Comparison of ENCODE assay signal across 21 mouse cellular contexts in genomic region chr16:31366033-31366432, GRCm38 (mm10). TPM values are rescaled to one million over a fixed set of nuclear protein-coding genes. Genes with fewer than 3 reads are reported as not detected.
DNase-seq lines count a peak whose midpoint lies in the region; ATAC-seq and TF ChIP-seq lines count a peak whose summit lies in the region.
"Had no signal": no experiment of that assay in that cellular context is flagged by ENCODE, and none has a peak within 500 bp of the region (broad histone marks: within the 10 kb centered on the region; RNA-seq: fewer than 3 reads in every experiment).

No protein-coding gene starts in this region.

- H3K4me1 ChIP-seq in cortical plate, adult 2 months (ENCODE audit: control insufficient read depth, insufficient read depth, low read length), result peaks cover 6% of the 10 kb centered on the region
- no peaks in the 10 kb centered on the region for H3K4me1 ChIP-seq in intestine, embryonic 15.5 days (replicated peaks)
- H3K4me1 ChIP-seq: midbrain, embryonic 13.5 days had no signal

- H3K9ac ChIP-seq in intestine, embryonic 15.5 days, result no peak overlapping the region
- H3K9ac ChIP-seq: heart, embryonic 13.5 days; limb, embryonic 12.5 days; liver, embryonic 12.5 days; lung, embryonic 14.5 days; midbrain, embryonic 13.5 days had no signal

- TF ChIP-seq CTCF in cortical plate, adult 2 months (IDR thresholded peaks at IDR 0.05; ENCODE audit: extremely low read depth, insufficient read depth, low read length), result no peak

- no peaks in the 10 kb centered on the region for H3K9me3 ChIP-seq in intestine, embryonic 15.5 days
- H3K9me3 ChIP-seq: heart, embryonic 13.5 days; limb, embryonic 12.5 days; liver, embryonic 12.5 days; midbrain, embryonic 13.5 days had no signal

- TF ChIP-seq POLR2A in cortical plate, adult 2 months (IDR thresholded peaks at IDR 0.05; ENCODE audit: extremely low read depth, insufficient read depth, low read length), result no peak

- DNase-seq in kidney, adult 18-20 months, result peak; percentile 1
- DNase-seq in kidney, postnatal 25 days, result no peak
- DNase-seq in CD4-positive helper T cell, adult 2 months (ENCODE audit: low read depth, low spot score), result peak; percentile 28
- DNase-seq in splenic B cell, adult 2 months (ENCODE audit: low read depth, low spot score), result peak; percentile 30
- no peak for DNase-seq in c-Kit-positive CD71-positive TER-119-positive erythroid progenitor cells, embryonic 14.5 days (ENCODE audit: low spot score)
- DNase-seq: adrenal gland, postnatal 36 days; cerebellum, adult 11 months; cerebellum, postnatal 10 days; gastrocnemius, adult 2 months; heart, postnatal 14 days; kidney, adult 9 months; kidney, postnatal 14 days; lung, embryonic 14.5 days; thymus, postnatal 36 days had no signal

- no peaks in the 10 kb centered on the region for H3K36me3 ChIP-seq in splenic B cell, adult 2 months (ENCODE audit: control insufficient read depth, insufficient read depth, low read length, poor library complexity, severe bottlenecking)
- no peaks in the 10 kb centered on the region for H3K36me3 ChIP-seq in intestine, embryonic 15.5 days
- H3K36me3 ChIP-seq: heart, embryonic 13.5 days; limb, embryonic 12.5 days; liver, embryonic 12.5 days; midbrain, embryonic 13.5 days had no signal

- H3K27me3 ChIP-seq in splenic B cell, adult 2 months (ENCODE audit: control insufficient read depth, insufficient read depth, low read length, poor library complexity, severe bottlenecking), result no peaks in the 10 kb centered on the region
- no peaks in the 10 kb centered on the region for H3K27me3 ChIP-seq in intestine, embryonic 15.5 days (replicated peaks)
- H3K27me3 ChIP-seq: heart, embryonic 13.5 days; limb, embryonic 12.5 days; liver, embryonic 12.5 days; midbrain, embryonic 13.5 days had no signal

- no peak for ATAC-seq in intestine, embryonic 15.5 days
- ATAC-seq: liver, embryonic 12.5 days; midbrain, embryonic 13.5 days had no signal

- 81% methylated on average over 4 of the region's 4 CpGs for WGBS in intestine, embryonic 15.5 days

- no peak overlapping the region for H3K4me3 ChIP-seq in cortical plate, adult 2 months (ENCODE audit: insufficient read depth, low read length)
- no peak overlapping the region for H3K4me3 ChIP-seq in intestine, embryonic 15.5 days (replicated peaks)
- H3K4me3 ChIP-seq: gastrocnemius, adult 2 months; heart, embryonic 13.5 days; limb, embryonic 12.5 days; liver, embryonic 12.5 days; megakaryocyte, embryonic 14.5 days; midbrain, embryonic 13.5 days had no signal

- H3K27ac ChIP-seq in cortical plate, adult 2 months (ENCODE audit: insufficient read depth, low read length), result peak overlapping the region; percentile 70
- no peak overlapping the region for H3K27ac ChIP-seq in intestine, embryonic 15.5 days
- H3K27ac ChIP-seq: gastrocnemius, adult 2 months; heart, embryonic 13.5 days; limb, embryonic 12.5 days; liver, embryonic 12.5 days; midbrain, embryonic 13.5 days had no signal

- H3K4me2 ChIP-seq in intestine, embryonic 15.5 days (replicated peaks), result no peak overlapping the region
- H3K4me2 ChIP-seq: heart, embryonic 13.5 days; limb, embryonic 12.5 days; liver, embryonic 12.5 days; lung, embryonic 14.5 days; midbrain, embryonic 13.5 days had no signal

RNA-seq across cellular contexts. Expression of gene Apod, which starts 51.4 kb away (rescaled TPM):
- 224 and 296 TPM in 2 replicates for polyA plus RNA-seq in cortical plate, adult 2 months (2012; rRNA removed)
- polyA plus RNA-seq in intestine, embryonic 15.5 days (2015; fragmentation: Nextera tagmentation; extraction: Ambion mirVana), result 0.49 and 0.60 TPM in 2 replicates
- polyA plus RNA-seq: liver, embryonic 12.5 days; lung, embryonic 14.5 days had no signal

RNA-seq across cellular contexts. Expression of gene Bdh1, which starts 56.0 kb away (rescaled TPM):
- polyA plus RNA-seq in cortical plate, adult 2 months (2012; rRNA removed), result 140 and 145 TPM in 2 replicates
- 174 and 190 TPM in 2 replicates for polyA plus RNA-seq in intestine, embryonic 15.5 days (2015; fragmentation: Nextera tagmentation; extraction: Ambion mirVana)

Comparison
In these comparisons a context has a peak if more than half of its experiments do, and no peak if none do; other contexts are left out.
1. DNase-seq: peak in kidney, adult 18-20 months (single experiment), CD4-positive helper T cell, adult 2 months (single experiment) and splenic B cell, adult 2 months (single experiment); none in kidney, postnatal 25 days (0 of 2) and c-Kit-positive CD71-positive TER-119-positive erythroid progenitor cells, embryonic 14.5 days (single experiment).
2. RNA of gene Apod, which starts 51.4 kb away (polyA plus RNA-seq): 224 to 296 TPM in cortical plate, adult 2 months; 0.49 to 0.60 TPM in intestine, embryonic 15.5 days; every median in the first group is over 100 times any median in the second.